Mouse (Mus musculus) adrenal gland, adult (tissue): ENCODE measurements around the gene Wipi1.

Experiments
- DNase-seq, 2 experiments: peaks; one replicate each; pipeline ENCODE4 v3.0.0; 2022 to 2023; ENCODE audit warnings: low spot score in 1 of 2; ENCODE audit not compliant: inconsistent age in 2 of 2

Wipi1 gene

DNA sequence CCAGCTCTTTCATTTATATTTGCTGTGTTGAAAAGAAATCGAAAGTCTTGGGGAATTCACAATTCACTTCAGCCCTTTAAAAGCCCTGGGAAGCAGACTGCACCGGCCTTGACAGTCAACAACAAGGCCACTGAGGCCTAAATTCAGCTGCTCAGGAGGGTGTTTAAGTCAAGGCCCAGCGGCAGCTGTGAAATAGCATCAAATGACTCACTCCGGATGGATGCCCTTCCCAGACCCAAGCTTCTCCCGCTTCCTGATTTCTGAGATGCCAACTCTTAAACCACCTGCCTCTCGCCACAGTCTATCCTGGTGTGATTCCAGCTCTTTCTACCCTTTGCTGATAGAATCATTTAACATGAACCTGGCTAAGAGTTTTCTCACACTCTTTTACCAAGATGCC is 8.6 kb upstream of the Wipi1 start:
- DNase-seq: peak; percentile 79 to 88

DNA sequence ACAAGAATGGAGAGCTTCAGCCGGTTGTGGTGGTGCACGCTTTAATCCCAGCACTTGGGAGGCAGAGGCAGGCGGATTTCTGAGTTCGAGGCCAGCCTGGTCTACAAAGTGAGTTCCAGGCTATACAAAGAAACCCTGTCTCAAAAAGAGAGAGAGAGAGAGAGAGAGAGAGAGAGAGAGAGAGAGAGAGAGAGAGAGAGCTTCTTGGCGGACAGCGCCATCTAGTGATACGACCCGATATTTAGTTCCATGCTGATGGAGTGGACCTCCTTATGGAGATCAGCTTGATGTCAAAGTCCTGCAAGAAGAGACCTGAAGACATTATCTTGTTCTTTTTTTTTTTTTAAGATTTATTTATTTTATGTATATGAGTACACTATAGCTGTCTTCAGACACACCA is 7.3 kb upstream of the Wipi1 start:
- peak; percentile 60 to 86 for DNase-seq

DNA sequence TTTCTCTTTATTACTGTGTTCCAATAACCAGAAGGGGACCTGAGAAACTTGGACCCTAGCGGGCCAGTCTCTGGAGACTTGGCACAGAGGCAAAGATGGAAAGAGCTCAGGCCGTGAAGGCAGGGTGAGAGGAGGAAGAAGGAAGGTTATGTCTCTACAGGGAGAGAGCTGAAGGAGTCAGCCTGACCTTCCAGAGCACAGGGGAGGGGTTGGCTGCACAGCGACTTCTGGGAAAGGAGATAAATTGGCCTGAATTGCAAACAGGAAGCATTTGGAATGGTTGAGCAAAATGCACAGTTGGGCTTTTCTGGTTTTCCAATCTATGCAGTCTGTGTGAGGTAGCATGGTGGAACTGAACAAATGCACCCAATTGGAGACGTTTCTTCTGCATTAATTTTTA is 5.0 kb upstream of the Wipi1 start:
- DNase-seq: peak in 1 of 2 experiments; percentile 74

DNA sequence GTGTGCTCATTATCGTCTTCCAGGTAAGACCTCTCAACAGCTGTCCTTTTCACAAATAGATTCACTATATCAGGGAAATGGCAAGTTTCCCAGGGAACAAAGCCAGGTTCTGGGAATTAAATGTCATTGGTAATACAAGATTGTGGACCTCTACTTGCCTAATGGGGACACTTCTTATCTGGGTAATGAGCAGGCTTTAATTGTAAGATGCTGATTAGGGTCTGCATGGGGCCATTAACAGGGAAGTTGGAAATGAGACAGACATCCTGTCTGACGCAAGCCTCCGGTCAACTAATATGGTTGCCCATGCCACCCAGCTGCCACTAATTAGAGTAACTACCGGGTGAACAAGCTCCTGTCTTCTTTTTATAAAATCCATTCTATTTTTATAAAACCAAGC is 4.6 kb upstream of the Wipi1 start:
- DNase-seq: no peak

DNA sequence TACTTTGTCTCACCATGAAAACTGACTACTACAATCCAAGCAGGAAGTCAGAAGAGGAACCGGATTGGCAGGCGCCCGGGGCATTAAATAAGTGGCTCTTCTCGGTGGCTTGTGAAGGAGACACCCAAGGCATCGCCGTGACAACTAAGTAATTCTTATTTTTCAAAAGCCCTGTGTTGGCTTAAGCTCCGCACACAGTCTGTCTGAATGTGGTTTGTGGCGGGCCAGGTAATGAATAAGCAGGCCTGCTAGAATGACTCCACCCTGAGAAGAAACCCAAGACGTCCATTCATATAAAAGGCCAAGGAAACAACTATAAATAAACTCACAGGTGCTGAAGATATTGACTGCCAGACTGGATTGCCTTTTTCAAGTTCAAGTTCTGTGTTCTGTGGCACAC is 3.5 kb upstream of the Wipi1 start:
- DNase-seq: no peak

DNA sequence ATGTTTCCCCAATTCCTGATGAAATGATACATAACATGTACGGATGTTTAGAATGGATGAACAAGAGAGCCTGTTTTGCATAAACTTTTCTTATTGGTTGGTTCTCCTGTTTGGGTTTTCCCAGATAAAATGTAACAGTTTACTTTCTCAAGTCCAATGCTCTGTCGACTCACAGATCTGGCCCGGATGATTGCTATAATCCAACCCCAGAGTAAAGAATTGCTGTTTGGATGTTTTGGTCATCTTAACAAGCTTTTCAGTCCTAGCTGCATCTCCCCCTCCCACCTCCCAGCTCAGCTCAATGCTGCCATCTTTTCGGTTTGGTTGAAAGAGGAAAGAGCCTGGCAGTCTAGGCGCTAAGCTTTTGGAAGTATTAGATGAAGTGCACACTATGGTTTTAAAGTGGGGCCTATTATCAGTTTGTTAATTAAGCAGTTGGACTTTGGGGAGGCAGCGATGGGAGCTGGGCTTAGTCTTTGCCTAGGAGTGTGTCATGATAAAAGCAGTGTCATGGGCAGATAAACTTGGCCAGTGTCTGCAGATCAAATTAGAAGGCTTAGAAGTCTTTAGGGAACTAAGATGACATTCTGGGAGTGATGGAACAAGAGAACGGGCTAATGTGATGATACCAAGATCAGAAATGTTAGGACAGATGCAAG is 1.2 kb upstream of the Wipi1 start:
- no peak for DNase-seq

DNA sequence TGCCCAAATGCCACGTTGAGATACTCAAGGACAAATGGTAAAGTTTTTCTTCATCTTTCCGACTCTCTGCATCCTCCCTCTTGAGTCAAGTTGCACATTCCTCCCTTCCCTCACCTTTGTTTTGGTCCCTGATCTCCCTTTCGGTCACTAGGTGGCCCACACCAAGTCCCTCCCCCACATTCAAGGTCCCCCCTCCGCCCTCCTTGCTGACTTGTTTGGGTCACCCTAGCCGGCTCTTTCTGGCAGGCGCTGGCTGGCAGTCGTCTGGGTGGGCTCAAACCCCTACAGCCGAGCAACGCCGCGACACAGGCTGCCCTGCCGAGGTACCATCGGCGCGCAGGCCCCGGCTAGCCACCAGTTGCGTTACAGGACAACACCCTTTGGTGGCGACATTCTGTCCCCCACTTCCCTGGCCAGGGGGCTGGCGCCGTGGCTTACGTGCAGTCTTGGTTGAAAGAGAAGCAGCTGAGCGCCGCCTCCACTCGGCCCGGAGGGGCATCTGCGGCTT is 918 bp downstream of the Wipi1 start:
- DNase-seq: no peak

DNA sequence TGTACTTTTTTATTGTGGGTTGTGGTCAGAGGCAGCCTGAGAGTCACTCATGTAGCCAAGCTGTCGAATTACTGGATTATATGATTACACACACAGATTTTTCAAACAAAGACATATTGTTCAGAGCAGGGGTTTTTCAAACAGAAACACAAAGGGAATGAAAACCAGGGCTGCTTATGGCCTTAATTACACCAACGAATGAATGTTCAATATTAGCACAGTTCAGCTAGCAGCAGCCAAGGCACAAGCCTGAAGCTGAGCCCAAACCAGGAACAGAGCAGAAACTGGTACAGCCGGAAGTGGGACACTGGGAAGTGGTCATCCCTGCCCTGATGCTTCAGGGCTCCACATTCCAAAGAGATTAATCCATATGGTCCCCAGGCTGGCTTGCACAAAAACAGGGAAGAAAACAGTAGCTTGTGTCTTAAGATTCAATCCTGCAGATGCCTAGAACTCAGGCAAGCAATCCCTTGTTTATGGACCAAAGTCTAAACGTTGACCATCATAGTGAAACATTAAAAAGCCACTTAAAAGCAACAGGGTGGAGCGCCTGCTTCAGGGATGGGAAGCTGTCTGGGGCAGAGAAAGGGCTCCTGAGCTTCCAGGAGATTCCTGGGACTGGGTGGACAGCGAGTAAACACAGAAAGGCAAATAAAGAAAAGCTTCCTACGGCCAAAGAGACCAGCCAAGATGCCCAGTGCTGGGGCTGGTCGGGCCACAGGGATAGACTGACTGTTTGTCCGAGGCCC is 1.5 kb downstream of the Wipi1 start:
- no peak for DNase-seq

DNA sequence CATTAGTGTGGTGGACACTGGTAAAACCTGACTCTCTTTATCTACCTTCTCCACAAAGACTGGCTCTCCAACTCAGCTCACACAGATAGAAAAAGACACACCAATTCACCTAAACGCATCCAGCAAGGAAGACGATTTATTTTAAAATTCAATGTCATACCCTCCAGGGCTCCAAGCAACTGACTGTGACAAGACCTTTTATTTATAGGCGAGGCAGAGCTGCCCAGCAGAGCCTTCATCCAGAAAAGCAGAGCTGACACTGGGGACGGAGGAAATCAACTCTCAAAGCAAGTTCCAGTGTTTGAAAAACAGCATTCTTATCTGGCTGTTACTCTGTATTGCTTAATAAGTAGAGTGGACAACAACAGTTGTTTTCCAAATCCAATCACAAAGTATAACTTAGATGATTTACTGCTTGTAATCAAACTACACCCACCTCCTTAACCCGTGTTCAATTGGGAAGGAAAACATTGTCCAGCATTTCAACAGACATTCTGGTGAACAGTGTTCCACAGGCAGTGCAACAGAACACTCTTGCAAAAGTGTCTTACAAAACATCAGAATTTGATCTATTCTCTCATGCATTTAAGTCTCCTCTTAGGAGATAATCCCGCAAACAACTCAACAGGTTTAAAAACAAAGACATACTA is 2.7 kb downstream of the Wipi1 start:
- peak in 1 of 2 experiments; percentile 61 for DNase-seq

DNA sequence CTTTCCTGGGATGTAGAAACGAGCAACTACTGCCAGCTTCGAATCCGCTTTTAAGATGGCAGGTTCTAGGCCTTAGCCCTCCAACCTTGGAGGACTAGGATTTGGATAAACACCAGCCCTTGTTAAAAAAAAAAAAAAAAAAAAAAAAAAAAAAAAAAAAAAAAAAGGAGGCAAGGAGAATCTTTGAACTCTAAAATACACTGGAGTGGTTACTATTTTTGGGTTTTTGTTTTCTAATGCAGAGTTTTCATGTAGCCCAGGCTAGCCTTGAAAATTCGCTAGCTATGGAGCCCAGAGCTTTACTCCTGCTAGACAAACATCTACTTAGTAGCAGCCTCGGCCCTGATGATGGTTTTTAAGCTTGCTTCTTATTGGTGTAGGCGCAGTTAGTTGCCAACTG is 4.2 kb downstream of the Wipi1 start:
- DNase-seq: no peak

DNA sequence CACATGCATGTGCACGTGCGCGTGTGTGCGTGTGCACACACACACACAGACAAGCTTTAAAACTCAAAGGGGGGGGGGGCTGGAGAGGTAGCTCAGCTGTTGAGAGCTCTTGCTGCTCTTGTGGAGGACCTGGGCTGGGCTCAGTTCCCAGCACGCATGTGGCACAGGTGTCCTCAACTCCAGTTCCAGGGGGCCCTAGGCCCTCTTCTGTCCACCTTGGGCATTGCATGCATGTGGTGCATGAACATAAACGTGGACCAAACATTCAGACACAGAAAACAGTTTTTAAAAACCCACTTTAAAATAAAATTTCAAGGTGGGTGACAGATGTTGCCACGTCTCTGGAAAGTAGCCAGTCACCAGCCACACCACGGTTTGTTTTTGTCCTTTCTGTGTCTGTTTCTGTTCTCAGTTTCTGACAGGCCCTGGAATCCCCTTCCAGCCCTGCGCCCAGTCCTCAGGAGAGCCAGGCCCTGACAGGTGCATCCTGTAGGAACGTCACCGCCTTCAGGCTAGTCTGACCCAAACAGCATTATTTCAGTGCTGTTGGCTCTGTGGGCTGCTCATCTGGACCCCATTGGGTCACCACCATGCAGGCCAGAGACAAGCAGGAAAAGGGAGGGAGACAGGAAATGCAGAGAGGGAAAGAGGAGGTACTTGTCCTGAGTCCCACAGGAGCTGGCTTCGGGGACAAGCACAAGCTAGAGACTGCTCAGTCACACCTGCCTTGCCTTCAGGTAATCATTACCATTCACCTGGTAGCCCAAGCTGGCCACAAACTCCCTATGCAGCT is 12.8 kb downstream of the Wipi1 start:
- DNase-seq: no peak

DNA sequence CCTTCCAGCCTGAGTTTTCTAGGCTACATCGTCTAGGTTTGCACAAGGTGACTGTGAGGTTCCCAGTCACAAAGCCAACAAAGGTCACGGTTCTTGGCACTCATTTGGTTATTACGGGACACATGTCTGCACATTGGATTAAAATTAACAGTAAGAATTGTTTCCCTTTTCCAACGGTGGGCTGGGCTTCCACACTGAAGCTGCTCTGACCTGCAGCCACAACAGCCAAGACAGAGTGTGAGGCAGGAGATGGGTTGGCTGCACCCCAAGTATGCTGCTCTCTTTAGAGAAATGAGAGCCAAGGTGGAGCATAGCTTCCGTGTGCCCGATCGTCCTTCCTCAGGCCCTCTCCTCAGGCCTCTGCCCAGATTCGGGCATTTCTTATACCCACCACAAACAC is 17.0 kb downstream of the Wipi1 start:
- DNase-seq: no peak

DNA sequence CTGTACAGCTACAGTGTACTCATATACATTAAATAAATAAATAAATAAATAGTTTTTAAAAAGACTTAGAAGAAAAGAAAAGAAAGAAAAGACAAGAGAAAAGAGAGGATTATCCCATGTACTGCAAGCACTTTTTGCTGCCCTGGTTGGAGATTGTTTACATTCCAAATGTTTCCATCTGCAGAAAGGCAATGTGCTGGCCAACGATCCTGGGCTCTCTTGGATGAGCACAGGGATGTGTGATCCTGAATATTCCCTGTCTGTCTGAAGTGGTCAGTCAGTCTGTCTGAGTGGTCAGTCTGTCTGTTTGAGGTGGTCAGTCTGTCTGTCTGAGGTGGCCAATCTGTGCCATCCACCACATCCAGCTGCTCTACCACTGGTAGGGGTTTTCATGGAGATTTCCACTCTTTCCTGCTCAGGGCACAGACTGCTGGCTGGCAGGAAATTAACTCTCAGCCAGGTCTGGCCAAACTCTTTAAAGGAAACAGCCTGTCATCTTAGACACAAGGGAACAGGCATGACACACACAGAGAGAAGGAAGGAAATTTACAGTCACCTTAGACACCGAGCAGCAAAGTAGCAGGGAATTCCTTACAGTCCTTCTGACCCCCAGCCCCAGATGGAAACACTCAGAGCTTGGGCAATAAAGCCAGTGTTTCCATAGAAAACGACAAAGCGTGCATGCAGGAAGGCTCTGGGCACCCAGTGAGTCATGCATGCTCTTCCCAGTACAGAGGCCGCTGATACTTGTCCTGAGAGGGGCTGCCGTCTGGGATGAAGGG is 18.4 kb downstream of the Wipi1 start:
- DNase-seq: no peak

DNA sequence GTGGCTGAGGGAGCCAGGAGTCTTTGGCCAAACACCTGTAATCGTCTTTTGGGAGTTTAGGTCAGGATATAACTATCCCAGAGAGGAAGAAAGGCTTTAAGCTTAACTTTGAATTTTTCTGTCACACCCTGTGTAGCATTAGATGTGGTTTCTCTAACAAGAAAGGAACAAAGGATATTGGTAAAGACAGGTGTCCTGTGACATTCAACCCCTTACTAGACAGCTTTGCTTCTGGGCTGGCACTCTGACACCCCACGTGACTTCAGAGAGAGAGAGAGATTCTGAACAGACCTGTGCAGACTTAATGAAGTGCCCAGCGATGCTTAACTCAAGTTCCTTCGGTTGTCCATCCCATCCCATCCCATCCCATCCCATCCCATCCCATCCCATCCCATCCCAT is 20.3 kb downstream of the Wipi1 start:
- no peak for DNase-seq

DNA sequence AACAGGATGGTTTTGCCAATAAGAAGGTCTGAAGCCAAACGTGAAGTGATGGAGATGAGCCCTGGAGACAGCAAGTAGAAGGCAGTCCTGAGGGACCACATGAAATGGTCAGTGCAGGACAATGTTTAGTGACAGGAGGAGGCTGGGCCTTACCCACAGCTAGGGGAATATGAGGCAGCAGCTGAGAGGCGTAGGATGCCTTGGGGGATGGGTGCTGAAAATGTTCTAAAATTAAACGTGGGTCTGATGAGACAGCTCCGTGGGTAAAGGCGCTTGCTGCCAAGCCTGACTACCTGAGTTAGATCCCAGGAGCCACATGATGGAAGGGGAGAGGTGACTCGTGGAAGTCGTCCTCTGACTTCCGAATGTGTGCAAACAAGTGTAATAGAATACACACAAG is 21.8 kb downstream of the Wipi1 start:
- DNase-seq: no peak

DNA sequence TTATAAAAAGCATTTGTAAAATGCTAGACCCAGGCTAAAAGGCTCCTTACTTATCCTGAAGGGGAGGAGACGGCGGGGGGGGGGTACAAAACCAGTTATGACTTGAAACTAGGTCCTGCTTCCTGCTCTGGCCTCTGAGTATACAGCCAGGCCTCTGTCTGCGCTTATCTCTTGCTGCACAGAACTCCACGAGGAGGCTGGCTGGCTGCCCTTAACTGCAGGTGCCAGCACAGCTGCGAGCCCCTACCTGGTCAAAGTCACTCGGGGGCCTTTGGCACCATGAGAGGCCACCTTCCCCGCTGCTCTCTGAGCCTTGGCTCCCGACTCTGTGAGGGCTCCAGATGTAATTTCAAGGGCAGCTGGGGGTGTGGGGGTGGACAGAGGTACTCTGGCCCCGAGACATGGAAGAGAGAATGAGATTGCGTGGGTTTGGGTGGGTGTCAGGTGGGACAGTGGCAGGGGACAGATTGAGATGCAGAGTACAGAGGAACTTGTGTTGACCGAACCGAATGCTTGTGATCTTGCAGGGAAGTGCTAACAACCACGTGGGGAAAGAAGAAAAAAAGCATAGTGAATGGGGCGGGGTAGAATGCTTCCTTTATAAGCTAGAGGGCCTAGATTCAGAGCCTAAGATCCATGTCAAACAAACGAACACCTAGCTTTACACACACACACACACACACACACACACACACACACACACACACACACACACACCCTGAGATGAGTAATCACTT is 24.0 kb downstream of the Wipi1 start:
- DNase-seq: peak in 1 of 2 experiments; percentile 25

DNA sequence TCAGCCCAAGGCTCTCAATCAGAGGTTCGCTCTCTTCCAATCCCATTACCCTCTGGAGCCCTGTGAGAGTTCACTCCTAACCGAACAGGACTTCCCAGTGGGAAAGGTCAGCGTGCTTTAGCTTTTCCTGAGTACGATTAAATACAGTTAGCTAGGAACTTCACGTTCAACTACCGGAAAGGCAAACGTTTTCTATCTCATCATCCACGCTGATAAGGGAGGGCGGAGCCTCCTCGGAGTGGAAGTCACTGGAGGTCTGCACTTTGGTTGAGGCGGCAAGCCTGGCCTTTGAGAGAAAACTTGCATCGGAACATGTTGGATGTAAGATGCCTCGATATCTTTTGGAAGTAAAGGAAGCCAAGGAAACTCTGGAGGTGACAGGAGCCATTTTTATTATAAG is 24.7 kb downstream of the Wipi1 start:
- no peak for DNase-seq

DNA sequence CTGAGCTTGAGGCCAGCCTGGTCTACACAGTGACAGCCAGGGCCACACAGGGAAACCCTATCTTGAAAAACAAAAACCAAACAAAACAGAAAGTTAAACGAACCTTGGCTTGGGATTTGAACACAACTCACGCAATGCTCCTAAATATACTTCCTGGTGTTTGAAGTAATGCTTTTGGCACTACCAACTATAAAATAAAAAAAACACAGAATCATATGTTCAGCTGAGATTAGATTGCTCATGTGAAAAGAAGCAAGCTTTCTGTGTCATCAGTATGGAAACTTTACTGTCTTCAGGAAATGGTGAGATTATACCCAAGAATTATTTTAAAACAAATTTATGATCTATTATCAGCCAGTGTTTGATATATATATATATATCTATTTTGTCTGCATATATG is 25.3 kb downstream of the Wipi1 start:
- no peak for DNase-seq

DNA sequence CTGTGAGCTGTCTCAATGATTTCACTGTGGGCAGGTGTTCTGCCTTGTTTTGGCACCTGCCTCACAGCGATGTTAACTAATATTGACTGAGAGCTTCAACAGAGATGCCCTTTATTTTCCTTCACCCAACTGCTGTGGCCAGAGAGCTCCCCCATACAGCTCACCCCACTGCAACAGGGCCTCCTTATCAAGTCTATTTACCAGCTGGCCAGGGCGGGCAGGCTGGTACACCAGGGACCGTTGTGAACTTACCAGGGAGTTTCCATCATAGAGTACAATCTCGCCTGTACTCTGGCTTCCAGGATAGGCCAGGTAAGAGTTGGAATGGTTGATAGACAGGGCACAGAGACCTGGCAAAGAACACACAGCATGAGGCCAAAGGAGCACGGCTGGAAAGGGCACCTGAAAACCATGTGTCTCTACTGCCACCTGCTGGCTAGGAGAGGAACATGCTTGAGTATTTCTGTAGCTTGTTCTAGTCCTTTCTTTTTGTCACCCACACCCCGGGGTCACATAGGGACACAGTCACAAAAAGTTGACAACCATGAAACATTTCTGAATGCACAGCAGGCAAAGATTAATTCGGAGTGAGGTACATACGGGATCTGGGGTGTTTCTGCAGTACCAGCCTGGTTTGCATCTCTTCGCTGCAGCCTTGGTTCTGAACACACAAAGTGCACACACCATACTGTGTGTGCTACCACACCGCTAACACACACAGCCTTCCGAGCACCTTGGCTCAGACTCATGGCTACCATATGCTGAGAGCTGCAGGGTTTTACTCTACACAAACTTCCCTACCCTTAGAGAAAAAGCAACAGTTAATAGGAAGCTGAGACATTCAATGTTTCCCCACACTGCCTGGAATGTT is 26.7 kb downstream of the Wipi1 start:
- peak; percentile 74 to 89 for DNase-seq
